In the genomic region with DNA sequence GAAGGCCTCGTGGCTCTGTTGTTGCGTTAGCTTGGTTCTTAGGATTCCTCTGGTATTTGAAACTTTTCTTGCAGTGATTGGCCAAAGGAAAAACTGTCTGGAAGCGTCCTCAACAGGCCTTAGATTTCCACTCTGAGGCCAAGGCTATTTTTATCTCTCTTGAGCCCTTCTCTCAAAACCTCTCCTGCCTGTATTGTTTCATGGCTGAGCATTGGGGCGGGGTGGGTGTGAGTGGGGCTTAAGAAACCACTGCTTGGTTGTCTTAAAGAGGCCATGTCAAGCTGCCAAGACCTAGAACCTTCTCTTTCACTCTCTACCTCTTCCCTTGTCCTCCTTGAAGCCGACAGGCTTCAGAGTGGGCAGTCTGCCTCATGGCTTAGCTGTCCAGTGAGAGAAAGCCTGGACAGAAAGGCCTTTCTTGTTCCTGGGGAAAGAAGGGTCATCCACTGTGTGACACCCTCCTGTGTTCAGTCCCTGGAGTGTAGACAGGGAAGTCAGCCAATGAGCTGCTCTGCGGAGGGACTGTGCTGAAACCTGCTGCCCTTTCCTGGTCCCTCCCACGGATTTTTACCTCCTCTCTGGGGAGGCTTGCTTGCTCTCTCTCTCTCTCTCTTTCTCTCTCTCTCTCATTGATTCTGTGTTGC, we compare ENCODE assay signal across 17 mouse cellular contexts. TPM values are rescaled to one million over a fixed set of nuclear protein-coding genes. Genes with fewer than 3 reads are reported as not detected.
DNase-seq lines count a peak whose midpoint lies in the region; ATAC-seq lines count a peak whose summit lies in the region.
"Had no signal": no experiment of that assay in that cellular context is flagged by ENCODE, and none has a peak within 500 bp of the region (broad histone marks: within the 10 kb centered on the region; RNA-seq: fewer than 3 reads in every experiment).

No protein-coding gene starts in this region.

- peak overlapping the region; percentile 68; the same call in 1 of the 2 replicates for H3K27ac ChIP-seq in embryonic facial prominence, embryonic 13.5 days
- H3K27ac ChIP-seq in embryonic facial prominence, embryonic 10.5 days (replicated peaks), result no peak overlapping the region
- H3K27ac ChIP-seq in heart, embryonic 13.5 days (replicated peaks), result peak overlapping the region; percentile 44
- 0 out of 2 replicates have a peak overlapping the region, but pooled peaks have one; percentile 8 for H3K27ac ChIP-seq in lung, embryonic 16.5 days (ENCODE audit: low read length)
- H3K27ac ChIP-seq in liver, embryonic 11.5 days (ENCODE audit: low read depth, low read length), result no peak overlapping the region
- H3K27ac ChIP-seq: forebrain, embryonic 15.5 days; hindbrain, embryonic 14.5 days; liver, embryonic 15.5 days; neural tube, embryonic 13.5 days; stomach, embryonic 15.5 days had no signal

- peaks cover 25% of the 10 kb centered on the region for H3K36me3 ChIP-seq in embryonic facial prominence, embryonic 13.5 days
- H3K36me3 ChIP-seq in embryonic facial prominence, embryonic 10.5 days (replicated peaks), result peaks cover 54% of the 10 kb centered on the region
- H3K36me3 ChIP-seq in heart, embryonic 13.5 days, result peaks cover 33% of the 10 kb centered on the region
- peaks cover 2% of the 10 kb centered on the region; the same call in 1 of the 2 replicates for H3K36me3 ChIP-seq in lung, embryonic 16.5 days (ENCODE audit: control insufficient read depth, insufficient read depth, low read length)
- H3K36me3 ChIP-seq in liver, embryonic 11.5 days (ENCODE audit: control insufficient read depth, insufficient read depth, low read length), result no peaks in the 10 kb centered on the region; the same call in 1 of the 2 replicates
- H3K36me3 ChIP-seq: forebrain, embryonic 15.5 days; liver, embryonic 15.5 days; neural tube, embryonic 13.5 days had no signal

- no peak overlapping the region for H3K4me3 ChIP-seq in embryonic facial prominence, embryonic 13.5 days
- no peak overlapping the region for H3K4me3 ChIP-seq in embryonic facial prominence, embryonic 10.5 days
- no peak overlapping the region for H3K4me3 ChIP-seq in heart, embryonic 13.5 days
- H3K4me3 ChIP-seq in lung, embryonic 16.5 days (ENCODE audit: low read length), result no peak overlapping the region
- no peak overlapping the region for H3K4me3 ChIP-seq in liver, embryonic 11.5 days (ENCODE audit: low read depth, low read length)
- H3K4me3 ChIP-seq: forebrain, embryonic 15.5 days; liver, embryonic 15.5 days; neural tube, embryonic 13.5 days; stomach, embryonic 15.5 days had no signal

- H3K27me3 ChIP-seq in embryonic facial prominence, embryonic 13.5 days, result no peaks in the 10 kb centered on the region
- H3K27me3 ChIP-seq in embryonic facial prominence, embryonic 10.5 days (replicated peaks; ENCODE audit: low read depth, poor library complexity, severe bottlenecking), result no peaks in the 10 kb centered on the region
- no peaks in the 10 kb centered on the region for H3K27me3 ChIP-seq in heart, embryonic 13.5 days (replicated peaks)
- H3K27me3 ChIP-seq in lung, embryonic 16.5 days (ENCODE audit: control insufficient read depth, insufficient read depth, low read depth, low read length), result no peaks in the 10 kb centered on the region
- H3K27me3 ChIP-seq in liver, embryonic 11.5 days (replicated peaks; ENCODE audit: control insufficient read depth, insufficient read depth, low read length), result no peaks in the 10 kb centered on the region
- H3K27me3 ChIP-seq: forebrain, embryonic 15.5 days; liver, embryonic 15.5 days; neural tube, embryonic 13.5 days; stomach, embryonic 15.5 days had no signal

- peaks cover 39% of the 10 kb centered on the region for H3K4me1 ChIP-seq in embryonic facial prominence, embryonic 13.5 days
- H3K4me1 ChIP-seq in embryonic facial prominence, embryonic 10.5 days, result peaks cover 36% of the 10 kb centered on the region
- H3K4me1 ChIP-seq in heart, embryonic 13.5 days, result peaks cover 34% of the 10 kb centered on the region
- H3K4me1 ChIP-seq in lung, embryonic 16.5 days (replicated peaks; ENCODE audit: control insufficient read depth, insufficient read depth, low read length), result peaks cover 5% of the 10 kb centered on the region
- peaks cover 3% of the 10 kb centered on the region; the same call in 1 of the 2 replicates for H3K4me1 ChIP-seq in liver, embryonic 11.5 days (replicated peaks; ENCODE audit: control insufficient read depth, insufficient read depth, low read length)
- H3K4me1 ChIP-seq: forebrain, embryonic 15.5 days; liver, embryonic 15.5 days had no signal

- DNase-seq in embryonic facial prominence, embryonic 10.5 days (ENCODE audit: low spot score), result no peak
- DNase-seq in NIH3T3 (ENCODE audit: low read depth), result peak; percentile 4
- DNase-seq in liver, embryonic 11.5 days (ENCODE audit: low spot score), result no peak
- no peak for DNase-seq in layer of hippocampus, postnatal 25 days (ENCODE audit: extremely low spot score in 1 of 2, low spot score in 1 of 2)
- DNase-seq: cerebellum, adult 18-20 months; kidney, postnatal 4 days; midbrain, embryonic 14.5 days; right cerebral cortex, adult 18-20 months had no signal

- H3K9me3 ChIP-seq in embryonic facial prominence, embryonic 13.5 days, result no peaks in the 10 kb centered on the region
- H3K9me3 ChIP-seq in embryonic facial prominence, embryonic 10.5 days, result no peaks in the 10 kb centered on the region; the same call in 1 of the 2 replicates
- H3K9me3 ChIP-seq in heart, embryonic 13.5 days, result no peaks in the 10 kb centered on the region
- H3K9me3 ChIP-seq in lung, embryonic 16.5 days (ENCODE audit: control insufficient read depth, low read length), result no peaks in the 10 kb centered on the region
- H3K9me3 ChIP-seq in liver, embryonic 11.5 days (ENCODE audit: control insufficient read depth, low read length), result no peaks in the 10 kb centered on the region
- H3K9me3 ChIP-seq: forebrain, embryonic 15.5 days; liver, embryonic 15.5 days; neural tube, embryonic 13.5 days; stomach, embryonic 15.5 days had no signal

- WGBS in embryonic facial prominence, embryonic 13.5 days, result 69% methylated on average over 7 of the region's 7 CpGs
- WGBS in embryonic facial prominence, embryonic 10.5 days, result 80% methylated on average over 7 of the region's 7 CpGs
- 55% methylated on average over 7 of the region's 7 CpGs for WGBS in heart, embryonic 13.5 days
- 55% methylated on average over 7 of the region's 7 CpGs for WGBS in lung, embryonic 16.5 days
- WGBS in liver, embryonic 11.5 days, result 78% methylated on average over 7 of the region's 7 CpGs

- no peak overlapping the region for H3K4me2 ChIP-seq in embryonic facial prominence, embryonic 13.5 days
- H3K4me2 ChIP-seq in heart, embryonic 13.5 days, result no peak overlapping the region
- no peak overlapping the region for H3K4me2 ChIP-seq in lung, embryonic 16.5 days (ENCODE audit: low read depth, low read length)
- no peak overlapping the region for H3K4me2 ChIP-seq in liver, embryonic 11.5 days
- H3K4me2 ChIP-seq: forebrain, embryonic 15.5 days; hindbrain, embryonic 14.5 days; liver, embryonic 15.5 days; neural tube, embryonic 13.5 days; stomach, embryonic 15.5 days had no signal

- no peak overlapping the region for H3K9ac ChIP-seq in embryonic facial prominence, embryonic 13.5 days
- peak overlapping the region; percentile 37; the same call in 1 of the 2 replicates for H3K9ac ChIP-seq in heart, embryonic 13.5 days
- H3K9ac ChIP-seq in lung, embryonic 16.5 days (ENCODE audit: low read length), result no peak overlapping the region
- H3K9ac ChIP-seq in liver, embryonic 11.5 days (ENCODE audit: low read depth, low read length), result no peak overlapping the region
- H3K9ac ChIP-seq: forebrain, embryonic 15.5 days; hindbrain, embryonic 14.5 days; liver, embryonic 15.5 days; neural tube, embryonic 13.5 days; stomach, embryonic 15.5 days had no signal

- ATAC-seq in embryonic facial prominence, embryonic 13.5 days (ENCODE audit: insufficient number of reproducible peaks, insufficient read depth, low FRiP score, low TSS enrichment, low read depth), result no peak
- ATAC-seq in heart, embryonic 13.5 days (ENCODE audit: extremely low read depth, insufficient number of reproducible peaks, low FRiP score, low TSS enrichment), result no peak
- ATAC-seq in lung, embryonic 16.5 days (ENCODE audit: low read depth), result no peak; the same call in 1 of the 2 replicates
- ATAC-seq in liver, embryonic 11.5 days (replicated peaks; ENCODE audit: low FRiP score), result no peak
- ATAC-seq in cerebellum, adult (ENCODE audit: insufficient number of reproducible peaks, low FRiP score, low TSS enrichment), result no peak
- ATAC-seq: forebrain, embryonic 15.5 days had no signal

RNA-seq across cellular contexts. Expression of gene Ctdspl, which starts 48.8 kb away (rescaled TPM):
- 20.6 and 21.3 TPM in 2 replicates for polyA plus RNA-seq in embryonic facial prominence, embryonic 13.5 days (2015; fragmentation: Nextera tagmentation; extraction: Ambion mirVana)
- 10.1 and 11.0 TPM in 2 replicates for polyA plus RNA-seq in embryonic facial prominence, embryonic 10.5 days (2016; fragmentation: Nextera tagmentation; extraction: Ambion mirVana)
- 6.8 and 8.2 TPM in 2 replicates for polyA plus RNA-seq in heart, embryonic 13.5 days (2015; fragmentation: Nextera tagmentation; extraction: Ambion mirVana)
- 23.3 and 26.7 TPM in 2 replicates for polyA plus RNA-seq in lung, embryonic 16.5 days (2015; fragmentation: Nextera tagmentation; extraction: Ambion mirVana)
- polyA plus RNA-seq in liver, embryonic 11.5 days (2014; fragmentation: Nextera tagmentation; extraction: Ambion mirVana), result 8.2 and 8.4 TPM in 2 replicates
- 10 to 100 TPM; 23.7 to 24.4 TPM for total RNA-seq in layer of hippocampus, postnatal 25 days (2021)

Comparison
In these comparisons a context has a peak if more than half of its experiments do, and no peak if none do; other contexts are left out.
1. H3K27ac ChIP-seq: peak in embryonic facial prominence, embryonic 13.5 days (single experiment), heart, embryonic 13.5 days (single experiment) and lung, embryonic 16.5 days (single experiment); none in embryonic facial prominence, embryonic 10.5 days (single experiment) and liver, embryonic 11.5 days (single experiment).